Mouse (Mus musculus) lung, postnatal 0 days (tissue): ENCODE measurements at regions not wholly inside any gene's neighbourhood (a gene's known extent, or its start where the extent isn't known, plus 50 kb on each side); places are given as distances from the start of the nearest gene placed in this dataset.

Source experiments
- CTCF ChIP-seq: IDR thresholded peaks from 2 replicates; pipeline ENCODE4 v1.5.1; 2016; ENCODE audit warnings: antibody characterized with exemption, mild to moderate bottlenecking
- EP300 ChIP-seq: IDR thresholded peaks from 2 replicates; pipeline ENCODE4 v1.6.1; 2016; ENCODE audit warnings: antibody characterized with exemption, mild to moderate bottlenecking, control low read depth

DNA sequence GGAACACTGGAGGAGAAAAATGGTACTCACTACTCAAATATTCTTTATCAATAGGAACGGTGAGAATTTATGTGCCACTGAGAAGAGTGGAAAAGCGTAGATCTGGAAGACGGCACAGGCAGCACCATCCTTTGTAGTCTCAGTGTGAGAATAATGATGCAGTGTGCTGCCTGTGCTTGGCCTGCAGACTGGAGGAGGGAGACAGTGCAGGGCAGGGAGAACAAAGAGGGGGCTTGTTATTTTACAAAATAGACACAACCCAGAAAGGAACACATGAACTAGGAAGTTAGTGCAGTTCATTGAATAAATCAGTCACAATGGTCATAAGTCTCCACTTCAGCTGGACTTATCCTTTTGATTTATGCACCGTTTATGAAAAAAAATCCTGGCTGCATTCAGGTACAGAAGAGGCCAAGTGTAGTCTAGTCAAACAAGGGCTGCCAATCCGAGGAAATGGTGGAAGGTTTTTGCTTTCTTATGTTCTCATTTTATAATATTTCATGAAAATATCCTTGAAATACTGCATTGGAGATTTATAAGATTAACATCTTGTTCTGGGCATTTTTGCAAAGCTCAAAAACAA is 190.0 kb upstream of the Meox2 start:
- TF ChIP-seq CTCF (no peak), EP300 (no peak)
